Mouse (Mus musculus) cerebellum, adult 2 months (tissue): Measurements from ENCODE around the gene Themis2. TPM values are rescaled to one million over a fixed set of nuclear protein-coding genes. Genes with fewer than 3 reads are reported as not detected.
A peak's percentile ranks its signal among the peaks of the same experiment; 100 is the strongest.
"Not testable (repeated sequence)": the region's sequence is repeated elsewhere in the genome, so short reads cannot be mapped to it uniquely, and the experiment has no call there.

Experiments
- DNase-seq, 2 experiments: peaks; one replicate each; pipeline ENCODE4 v3.0.0; 2021
- H3K27ac ChIP-seq: fragments of 200-500 bp; 2 replicates; pipeline ENCODE4 v1.5.1; 2012; ENCODE audit warnings: low read length, control low read depth, inconsistent platforms; ENCODE audit not compliant: insufficient read depth
- H3K27me3 ChIP-seq: fragments of 200-500 bp; 2 replicates; pipeline ENCODE4 v1.6.1; 2012; ENCODE audit warnings: inconsistent platforms, mild to moderate bottlenecking, low read length, moderate library complexity; ENCODE audit not compliant: control insufficient read depth, insufficient read depth
- H3K4me1 ChIP-seq: fragments of 200-500 bp; 2 replicates; pipeline ENCODE4 v1.6.1; 2011; ENCODE audit warnings: low read length; ENCODE audit not compliant: control insufficient read depth, insufficient read depth
- H3K4me3 ChIP-seq: fragments of 200-500 bp; replicated peaks from 2 replicates; pipeline ENCODE3; 2011; ENCODE audit warnings: mild to moderate bottlenecking, low read depth, low read length, control low read depth; ENCODE audit not compliant: insufficient read depth
- CTCF ChIP-seq: fragments of 200-500 bp; IDR thresholded peaks from 2 replicates; pipeline ENCODE4 v1.5.1; 2011; ENCODE audit warnings: low read depth, mild to moderate bottlenecking, control low read depth, low read length, moderate library complexity, borderline replicate concordance; ENCODE audit not compliant: insufficient read depth
- POLR2A ChIP-seq: fragments of 200-500 bp; IDR thresholded peaks from 2 replicates; pipeline ENCODE4 v1.6.1; 2011; ENCODE audit warnings: low read length, control low read depth, borderline replicate concordance; ENCODE audit not compliant: insufficient read depth
- WGBS: fragments of 180-500 bp; shearing (Covaris S2); methylation state at CpG from one replicate; pipeline ENCODE4 v1.1.7; 2018; 5-methylcytosine and 5-hydroxymethylcytosine counted together
- polyA plus RNA-seq: library from polyadenylated mRNA; depleted of rRNA; stranded (reverse); fragments of >200 nt; gene quantifications from 2 replicates; pipeline ENCODE4 v1.2.3, GENCODE M21; 2012

The Themis2 gene
- polyA plus RNA-seq, 1 experiment, result 0.41 TPM

DNA sequence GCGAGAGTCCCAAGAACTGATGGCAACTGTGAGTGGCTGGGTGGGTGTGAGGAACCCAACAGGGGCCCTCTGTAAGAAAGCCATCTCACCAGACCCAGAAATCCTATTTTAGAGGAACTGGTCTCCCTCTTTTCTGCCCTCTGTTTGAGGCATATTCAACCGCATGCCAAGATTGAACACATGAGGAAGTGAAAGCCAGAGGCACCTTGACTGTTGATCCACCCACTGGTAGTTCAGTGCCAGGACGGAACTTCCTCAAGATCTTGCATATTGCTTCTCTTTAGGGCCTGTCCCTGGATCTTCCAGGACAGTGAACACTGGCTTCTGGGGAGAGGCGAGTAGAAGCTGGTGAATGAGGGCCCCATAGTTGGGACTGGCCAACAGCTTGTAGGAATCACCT is 15.9 kb downstream of the Themis2 start:
- Histone ChIP-seq H3K27ac (no peak overlapping the region), H3K4me3 (no peak overlapping the region), H3K4me1 (no peaks in the 10 kb centered on the region), H3K27me3 (no peaks in the 10 kb centered on the region)
- 87% methylated on average over 4 of the region's 4 CpGs for WGBS
- TF ChIP-seq POLR2A, result no peak
- TF ChIP-seq CTCF, result no peak
- DNase-seq, result no peak

DNA sequence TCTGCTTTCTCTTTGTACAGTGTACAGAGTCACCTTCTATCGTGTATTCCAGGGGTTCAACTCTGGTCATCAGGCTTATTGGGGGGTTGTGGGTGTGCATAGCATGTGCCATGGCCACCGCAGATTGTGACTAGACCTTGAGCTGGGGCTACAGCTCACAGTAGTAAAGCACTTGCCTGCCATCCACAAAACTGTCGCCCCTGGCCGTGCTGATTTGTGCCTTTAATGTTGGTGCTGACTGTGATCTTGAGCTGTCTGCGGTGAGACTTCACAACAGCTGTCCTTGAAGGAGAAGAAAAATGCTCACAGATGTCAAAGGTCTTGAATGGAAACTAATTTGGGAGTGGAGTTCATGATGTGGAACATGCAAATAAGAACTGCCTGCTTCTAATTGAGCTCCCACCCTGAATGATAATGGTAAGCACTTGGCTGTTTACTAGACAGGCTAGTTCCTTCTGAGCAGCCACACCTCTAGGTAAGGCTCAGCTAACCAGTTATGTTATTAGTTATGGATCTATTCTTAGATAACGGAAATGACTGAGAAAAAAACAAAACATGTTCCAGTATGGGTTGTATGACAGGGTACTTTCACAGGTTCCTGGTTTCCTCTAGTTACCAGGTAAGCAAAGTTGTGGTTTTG is 17.5 kb downstream of the Themis2 start:
- TF ChIP-seq POLR2A (no peak), CTCF (no peak)
- Histone ChIP-seq H3K27ac (no peak overlapping the region), H3K27me3 (no peaks in the 10 kb centered on the region), H3K4me3 (no peak overlapping the region), H3K4me1 (no peaks in the 10 kb centered on the region)
- 94% methylated on average over 6 of the region's 6 CpGs for WGBS
- no peak for DNase-seq

DNA sequence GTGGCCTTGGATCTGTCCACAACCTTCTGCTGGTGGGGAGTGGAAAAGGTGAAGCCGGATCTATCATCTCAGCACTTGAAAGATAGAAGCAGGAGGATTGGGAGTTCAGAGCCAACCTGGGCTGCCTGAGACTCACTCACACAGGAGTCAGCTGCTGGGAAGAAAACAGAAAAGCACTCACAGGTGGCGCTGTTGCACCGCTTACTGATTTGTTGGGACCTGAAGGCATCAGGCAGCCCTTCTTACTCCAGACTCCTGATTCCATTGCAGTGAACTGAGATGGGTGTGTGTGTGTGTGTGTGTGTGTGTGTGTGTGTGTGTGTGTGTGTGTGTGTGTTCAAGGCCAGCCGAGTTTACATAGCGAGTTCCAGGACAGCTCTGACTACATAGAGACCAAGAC is 19.4 kb downstream of the Themis2 start:
- H3K27ac ChIP-seq, result no peak overlapping the region
- WGBS, result 85% methylated on average over 5 of the region's 5 CpGs
- H3K4me1 ChIP-seq, result no peaks in the 10 kb centered on the region
- H3K4me3 ChIP-seq, result no peak overlapping the region
- no peak for TF ChIP-seq POLR2A
- peak; percentile 55; the same call in 1 of the 2 replicates for TF ChIP-seq CTCF
- peak; percentile 27 to 50 for DNase-seq
- no peaks in the 10 kb centered on the region for H3K27me3 ChIP-seq

DNA sequence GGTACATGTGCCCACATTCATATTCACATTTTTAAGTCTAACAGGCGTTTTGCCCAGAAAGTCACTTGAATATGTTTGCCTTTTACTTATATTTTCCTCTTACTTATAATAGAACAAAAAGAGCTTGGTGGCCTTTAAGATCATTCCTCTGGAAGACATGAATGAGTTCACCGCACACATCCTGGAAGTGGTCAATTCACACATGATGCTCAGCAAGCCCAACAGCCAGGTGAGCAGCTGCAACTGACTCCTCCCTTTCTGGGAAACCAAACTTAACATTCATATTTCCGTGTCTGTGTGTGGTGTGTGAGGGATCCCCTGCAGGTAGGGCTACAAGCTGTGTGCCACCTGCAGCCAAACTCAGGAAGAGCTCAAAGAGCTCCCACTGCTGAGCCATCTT is 21.3 kb downstream of the Themis2 start:
- 77% methylated on average over 3 of the region's 3 CpGs for WGBS
- Histone ChIP-seq H3K4me1 (no peaks in the 10 kb centered on the region), H3K4me3 (no peak overlapping the region), H3K27me3 (no peaks in the 10 kb centered on the region), H3K27ac (no peak overlapping the region)
- no peak for DNase-seq
- TF ChIP-seq POLR2A, result no peak
- TF ChIP-seq CTCF, result no peak

DNA sequence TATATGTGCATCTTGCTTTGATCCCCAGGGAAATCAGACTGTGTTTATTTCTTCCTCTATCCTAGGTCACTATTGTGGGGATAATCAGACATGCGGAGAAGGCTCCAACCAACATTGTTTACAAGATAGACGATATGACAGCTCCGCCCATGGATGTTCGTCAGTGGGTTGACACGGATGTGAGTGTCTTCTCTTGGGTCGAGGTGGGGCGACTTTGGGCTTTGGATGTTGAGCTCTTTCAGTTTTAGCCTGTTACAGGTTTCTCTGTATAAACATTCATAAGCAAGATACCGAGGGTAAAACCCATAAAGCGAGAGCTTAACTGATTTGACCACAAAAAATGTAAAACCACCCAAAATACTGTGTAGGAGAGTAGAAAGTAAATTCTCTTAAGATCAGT is 24.4 kb downstream of the Themis2 start:
- no peak overlapping the region for H3K4me3 ChIP-seq
- no peak for DNase-seq
- H3K4me1 ChIP-seq, result no peaks in the 10 kb centered on the region
- H3K27ac ChIP-seq, result no peak overlapping the region
- no peak for TF ChIP-seq CTCF
- TF ChIP-seq POLR2A, result no peak
- H3K27me3 ChIP-seq, result no peaks in the 10 kb centered on the region
- WGBS, result 89% methylated on average over 9 of the region's 9 CpGs

DNA sequence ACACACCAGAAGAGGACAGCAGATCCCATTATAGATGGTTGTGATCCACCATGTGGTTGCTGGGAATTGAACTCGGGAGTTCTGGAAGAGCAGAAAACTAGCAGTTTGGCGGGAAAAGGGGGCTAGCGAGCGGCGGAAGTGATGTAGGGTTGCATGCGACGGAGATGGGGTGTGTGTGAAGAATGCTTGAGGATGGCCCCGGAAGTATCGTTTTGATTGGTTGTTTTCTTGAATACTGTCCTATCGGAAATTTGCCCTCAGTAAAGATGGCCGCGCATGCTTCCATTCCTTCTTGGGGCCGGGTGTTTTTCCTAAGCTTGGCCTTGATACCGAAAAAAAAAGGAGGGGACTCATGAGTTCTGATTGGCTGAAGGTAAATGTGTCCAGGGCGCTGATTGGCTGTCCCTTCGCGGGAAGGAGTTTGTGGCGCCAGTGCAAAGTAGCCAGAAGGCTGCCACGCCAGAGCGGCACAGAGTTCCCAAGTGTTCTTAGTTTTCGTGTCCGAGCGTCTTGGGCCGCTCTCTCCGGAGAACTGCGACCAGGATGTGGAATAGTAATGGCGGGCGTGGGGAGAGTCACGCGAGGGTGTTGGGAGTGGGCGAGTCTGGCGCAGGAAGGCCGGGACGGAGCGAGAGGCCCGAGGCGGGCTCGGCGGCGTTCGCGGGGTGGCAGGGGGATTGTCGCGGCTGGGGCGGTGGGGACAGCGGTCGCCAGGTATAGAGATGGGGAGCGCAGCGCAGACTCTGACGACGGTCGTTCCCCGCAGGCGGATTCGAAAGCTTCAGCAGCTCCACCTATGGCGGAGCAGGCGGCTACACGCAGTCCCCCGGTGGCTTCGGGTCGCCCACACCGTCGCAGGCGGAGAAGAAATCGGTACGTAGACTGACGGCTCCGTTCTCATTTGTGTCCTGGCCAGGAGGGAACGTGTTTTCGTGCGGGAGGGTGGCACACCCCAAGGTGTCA is 28.0 kb downstream of the Themis2 start, which contains the start of gene Rpa2:
Gene Rpa2, plus strand, starts transcription at position 419 of the 963 bp plus-strand sequence.
- H3K27ac ChIP-seq, result no peak within 1 kb of the TSS

DNA sequence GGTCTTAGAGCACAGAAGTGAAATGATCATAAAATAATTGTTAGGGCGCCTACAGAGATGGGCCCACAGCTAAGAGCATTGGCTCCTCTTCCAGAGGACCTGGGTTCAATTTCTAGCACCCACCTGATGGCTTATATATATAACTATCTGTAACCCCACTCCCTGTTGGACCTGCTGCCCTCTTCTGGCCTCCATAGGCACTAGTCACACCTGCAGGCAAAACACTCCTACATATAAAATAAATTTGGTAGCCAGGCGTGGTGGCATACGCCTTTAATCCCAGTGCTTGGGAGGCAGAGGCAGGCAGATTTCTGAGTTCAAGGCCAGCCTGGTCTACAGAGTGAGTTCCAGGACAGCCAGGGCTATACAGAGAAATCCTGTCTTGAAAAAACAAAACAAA is 33.1 kb downstream of the Themis2 start:
- not testable (repeated sequence) for H3K4me1 ChIP-seq, H3K27ac ChIP-seq, H3K27me3 ChIP-seq, H3K4me3 ChIP-seq, DNase-seq
- WGBS, result 82% methylated on average over 3 of the region's 3 CpGs

More for the DNA sequence above, 28.0 kb downstream of the Themis2 start, which contains the start of gene Rpa2:
- Histone ChIP-seq H3K4me3 (peak within 1 kb of the TSS; percentile 92), H3K4me1 (no peaks in the 10 kb centered on the region), H3K27me3 (no peaks in the 10 kb centered on the region)
- DNase-seq, result peak; percentile 99
- TF ChIP-seq POLR2A (peak; percentile 27; the same call in 1 of the 2 replicates), CTCF (no peak)
- under 1% methylated on average over 69 of the region's 71 CpGs for WGBS

DNA sequence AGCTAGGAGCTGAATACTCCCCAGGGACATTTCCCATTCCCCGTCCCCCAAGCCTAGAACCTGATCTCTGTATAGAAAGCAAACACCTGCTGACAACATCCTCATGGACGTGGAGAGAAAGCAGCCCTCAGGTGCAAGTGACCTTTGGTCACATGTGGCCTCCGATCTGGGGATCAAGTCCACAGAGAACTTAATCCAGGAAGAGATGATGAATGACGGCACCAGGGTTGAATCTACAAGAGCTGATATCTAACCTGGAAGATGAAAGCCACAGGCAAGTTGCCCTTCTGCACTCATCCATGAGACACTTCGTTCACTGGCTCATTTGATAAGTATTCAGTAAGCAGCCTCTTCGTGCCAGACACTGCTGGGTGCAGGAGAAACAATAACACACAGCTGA is 33.6 kb downstream of the Themis2 start:
- no peak for DNase-seq
- Histone ChIP-seq H3K4me1 (no peaks in the 10 kb centered on the region), H3K27ac (no peak overlapping the region), H3K4me3 (no peak overlapping the region), H3K27me3 (no peaks in the 10 kb centered on the region)
- TF ChIP-seq POLR2A, result no peak
- TF ChIP-seq CTCF, result no peak
- WGBS, result 57% methylated on average over 6 of the region's 6 CpGs
